Mouse (Mus musculus): ENCODE data around the gene Gm17606. TPM values are rescaled to one million over a fixed set of nuclear protein-coding genes. Genes with fewer than 3 reads are reported as not detected.

Gm17606 gene
- polyA plus RNA-seq, 1 experiment from 2014 or later, result not detected

DNA sequence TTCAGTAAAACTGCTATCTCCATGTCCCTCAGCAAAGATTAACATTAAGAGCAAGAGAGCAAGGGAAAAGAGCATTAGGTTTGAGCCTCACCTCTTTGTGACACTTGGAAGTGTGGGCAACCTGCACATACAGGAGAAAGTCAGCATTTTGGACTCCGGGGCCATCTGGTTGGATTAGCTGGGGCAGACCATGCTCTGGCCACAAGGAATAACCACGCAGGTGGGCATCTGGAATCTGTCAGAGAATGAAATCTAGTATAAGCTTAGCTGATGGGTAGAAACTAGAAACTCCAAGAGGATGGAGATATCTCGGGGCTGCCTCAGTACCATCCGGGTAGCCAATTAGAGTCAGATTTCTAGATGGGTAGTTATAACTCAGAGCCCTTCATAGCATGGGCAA is 56.0 kb downstream of the Gm17606 start:
- no peak overlapping the region for H3K27ac ChIP-seq (ENCODE audit: low read length)
- 79% methylated on average over 4 of the region's 4 CpGs for WGBS
- no peak overlapping the region for H3K9ac ChIP-seq (replicated peaks; ENCODE audit: low read depth)
- no peak overlapping the region for H3K4me2 ChIP-seq (replicated peaks; ENCODE audit: low read depth, low read length)
- H3K9me3 ChIP-seq (ENCODE audit: low read length), result no peaks in the 10 kb centered on the region
- ATAC-seq, result no peak
- no peaks in the 10 kb centered on the region for H3K36me3 ChIP-seq (ENCODE audit: insufficient read depth, low read length)
- H3K4me1 ChIP-seq (ENCODE audit: insufficient read depth, low read depth, low read length), result no peaks in the 10 kb centered on the region
- H3K27me3 ChIP-seq (replicated peaks; ENCODE audit: insufficient read depth, low read length), result no peaks in the 10 kb centered on the region
- H3K4me3 ChIP-seq (ENCODE audit: low read depth, low read length), result no peak overlapping the region
- no peak for TF ChIP-seq EP300 (IDR thresholded peaks at IDR 0.05)
- TF ChIP-seq CTCF (IDR thresholded peaks at IDR 0.05), result no peak
- no peak for DNase-seq (ENCODE audit: low spot score)

MicroRNAs within 50 kb of the gene (microRNA counts, 519-probe panel; counts per million panel counts)
- not detected for microRNA mmu-miR-686

Small RNA genes within 50 kb of the gene (microRNA-seq; reads per million reads assigned to microRNA genes)
- gene Mir686 (not detected), gene Mir6948 (not detected)

Other genes with a start within 250 kb of the Gm17606 start
- 20.7 and 24.3 TPM in 2 replicates for gene Slc7a7, start 223.2 kb upstream of the Gm17606 start, polyA plus RNA-seq (2015; fragmentation: Nextera tagmentation; extraction: Ambion mirVana)
- gene Mrpl52, start 214.0 kb upstream of the Gm17606 start, polyA plus RNA-seq (2015; fragmentation: Nextera tagmentation; extraction: Ambion mirVana), result 251 and 266 TPM in 2 replicates
- 150 and 155 TPM in 2 replicates for gene Mmp14, start 209.3 kb upstream of the Gm17606 start, polyA plus RNA-seq (2015; fragmentation: Nextera tagmentation; extraction: Ambion mirVana)
- 92.5 and 96.5 TPM in 2 replicates for gene Lrp10, start 176.8 kb upstream of the Gm17606 start, polyA plus RNA-seq (2015; fragmentation: Nextera tagmentation; extraction: Ambion mirVana)
- 11.9 and 16.0 TPM in 2 replicates for gene Rem2, start 164.9 kb upstream of the Gm17606 start, polyA plus RNA-seq (2015; fragmentation: Nextera tagmentation; extraction: Ambion mirVana)
- 21.2 and 24.3 TPM in 2 replicates for gene Prmt5, start 123.4 kb upstream of the Gm17606 start, polyA plus RNA-seq (2015; fragmentation: Nextera tagmentation; extraction: Ambion mirVana)
- 22.1 and 24.2 TPM in 2 replicates for gene Haus4, start 86.3 kb upstream of the Gm17606 start, polyA plus RNA-seq (2015; fragmentation: Nextera tagmentation; extraction: Ambion mirVana)
- 40.0 and 46.4 TPM in 2 replicates for gene Ajuba, start 63.4 kb upstream of the Gm17606 start, polyA plus RNA-seq (2015; fragmentation: Nextera tagmentation; extraction: Ambion mirVana)
- 3.8 and 6.2 TPM in 2 replicates for gene 4931414P19Rik, start 35.0 kb upstream of the Gm17606 start, polyA plus RNA-seq (2015; fragmentation: Nextera tagmentation; extraction: Ambion mirVana)
- 231 and 251 TPM in 2 replicates for gene Psmb5, start 22.9 kb upstream of the Gm17606 start, polyA plus RNA-seq (2015; fragmentation: Nextera tagmentation; extraction: Ambion mirVana)
- gene Psmb11, start 19.5 kb upstream of the Gm17606 start, polyA plus RNA-seq (2015; fragmentation: Nextera tagmentation; extraction: Ambion mirVana), result 0.04 TPM in 1 of 2 replicates, not detected in the other
- gene Cdh24, start 412 bp downstream of the Gm17606 start, polyA plus RNA-seq (2015; fragmentation: Nextera tagmentation; extraction: Ambion mirVana), result 0.32 and 0.50 TPM in 2 replicates
- gene 1700123O20Rik, start 45.3 kb downstream of the Gm17606 start, polyA plus RNA-seq (2015; fragmentation: Nextera tagmentation; extraction: Ambion mirVana), result 63.0 and 67.5 TPM in 2 replicates
- 74.0 and 82.5 TPM in 2 replicates for gene Acin1, start 46.0 kb downstream of the Gm17606 start, polyA plus RNA-seq (2015; fragmentation: Nextera tagmentation; extraction: Ambion mirVana)
- gene Gm29776, start 57.9 kb downstream of the Gm17606 start, polyA plus RNA-seq (2015; fragmentation: Nextera tagmentation; extraction: Ambion mirVana), result 0.20 and 0.25 TPM in 2 replicates
- 0.58 and 0.69 TPM in 2 replicates for gene Cebpe, start 71.2 kb downstream of the Gm17606 start, polyA plus RNA-seq (2015; fragmentation: Nextera tagmentation; extraction: Ambion mirVana)
- 1.2 TPM in 2 replicates for gene Slc7a8, start 141.0 kb downstream of the Gm17606 start, polyA plus RNA-seq (2015; fragmentation: Nextera tagmentation; extraction: Ambion mirVana)
- gene Rnf212b, start 173.2 kb downstream of the Gm17606 start, polyA plus RNA-seq (2015; fragmentation: Nextera tagmentation; extraction: Ambion mirVana), result not detected in 2 replicates
- 6.2 and 7.5 TPM in 2 replicates for gene Homez, start 230.0 kb downstream of the Gm17606 start, polyA plus RNA-seq (2015; fragmentation: Nextera tagmentation; extraction: Ambion mirVana)
- 2.5 and 2.7 TPM in 2 replicates for gene Ppp1r3e, start 236.6 kb downstream of the Gm17606 start, polyA plus RNA-seq (2015; fragmentation: Nextera tagmentation; extraction: Ambion mirVana)
- gene Bcl2l2, start 242.4 kb downstream of the Gm17606 start, polyA plus RNA-seq (2015; fragmentation: Nextera tagmentation; extraction: Ambion mirVana), result 5.4 and 6.1 TPM in 2 replicates
- 0.31 and 0.98 TPM in 2 replicates for gene Gm20521, start 242.5 kb downstream of the Gm17606 start, polyA plus RNA-seq (2015; fragmentation: Nextera tagmentation; extraction: Ambion mirVana)

Data from lung, postnatal 0 days (tissue).